Mouse (Mus musculus) left cerebral cortex, postnatal 4 days (tissue): ENCODE measurements around the gene Olfr156. TPM values are rescaled to one million over a fixed set of nuclear protein-coding genes. Genes with fewer than 3 reads are reported as not detected.

Source experiments
- total RNA-seq, 2 experiments: library from RNA; stranded (reverse); gene quantifications; 2 replicates each; pipeline ENCODE4 v1.2.3; 2021

Olfr156 gene
- total RNA-seq, 2 experiments from 2014 or later = not detected

Other genes with a start within 250 kb of the Olfr156 start
- gene Rgp1, start 245.2 kb downstream of the Olfr156 start, total RNA-seq = 10 to 100 TPM; 47.1 to 54.1 TPM
- 10 to 100 TPM; 63.9 to 71.7 TPM for gene Gba2, start 245.0 kb downstream of the Olfr156 start, total RNA-seq
- gene Msmp, start 239.4 kb downstream of the Olfr156 start, total RNA-seq = not detected
- 10 to 100 TPM; 56.5 to 65.2 TPM for gene Npr2, start 192.0 kb downstream of the Olfr156 start, total RNA-seq
- 1 to 10 TPM; 2.0 to 2.4 TPM for gene Spag8, start 170.3 kb downstream of the Olfr156 start, total RNA-seq
- gene Hint2, start 167.4 kb downstream of the Olfr156 start, total RNA-seq = 10 to 100 TPM; 21.1 to 23.9 TPM
- gene Tmem8b, start 154.9 kb downstream of the Olfr156 start, total RNA-seq = 10 to 100 TPM; 50.1 to 52.5 TPM
- gene Fam221b, start 154.8 kb downstream of the Olfr156 start, total RNA-seq = under 1 TPM; 0.88 to 0.93 TPM
- not detected for gene Olfr70, start 123.1 kb downstream of the Olfr156 start, total RNA-seq
- not detected for gene Olfr71, start 113.6 kb downstream of the Olfr156 start, total RNA-seq
- gene Hrct1, start 96.7 kb downstream of the Olfr156 start, total RNA-seq = under 1 TPM; 0.64 to 0.70 TPM
- gene Spaar, start 93.9 kb downstream of the Olfr156 start, total RNA-seq = under 1 TPM; 0.34 to 0.38 TPM
- gene Olfr159, start 52.9 kb downstream of the Olfr156 start, total RNA-seq = not detected
- gene Olfr157, start 16.3 kb upstream of the Olfr156 start, total RNA-seq = not detected
- gene Olfr155, start 27.7 kb upstream of the Olfr156 start, total RNA-seq = not detected
- gene Reck, start 51.6 kb upstream of the Olfr156 start, total RNA-seq = 1 to 10 TPM; 6.8 to 7.6 TPM
- gene Glipr2, start 133.5 kb upstream of the Olfr156 start, total RNA-seq = 10 to 100 TPM; 11.1 to 14.9 TPM
- gene Ccin, start 159.6 kb upstream of the Olfr156 start, total RNA-seq = under 1 TPM in 1 of 2 experiments, not detected in 1; 0.26 TPM
- 100 to 1,000 TPM; 333 to 337 TPM for gene Clta, start 180.6 kb upstream of the Olfr156 start, total RNA-seq